Mouse (Mus musculus): ENCODE data around the gene Dhx16. TPM values are rescaled to one million over a fixed set of nuclear protein-coding genes. Genes with fewer than 3 reads are reported as not detected.

Gene Dhx16
- polyA plus RNA-seq, 1 experiment from 2014 or later: 42.4 TPM

- ATAC-seq (replicated peaks; ENCODE audit: low FRiP score): no peak
- no peaks in the 10 kb centered on the region for H3K9me3 ChIP-seq (replicated peaks)
- no peaks in the 10 kb centered on the region for H3K27me3 ChIP-seq
- no peak overlapping the region for H3K27ac ChIP-seq
- H3K4me2 ChIP-seq: no peak overlapping the region
- 67% methylated on average over 2 of the region's 2 CpGs for WGBS
- H3K36me3 ChIP-seq: no peaks in the 10 kb centered on the region
- H3K4me1 ChIP-seq: no peaks in the 10 kb centered on the region
- H3K4me3 ChIP-seq (replicated peaks): no peak overlapping the region
- H3K9ac ChIP-seq: no peak overlapping the region
Observed at GRCm38 (mm10) chr17:35939108-35939507, 59.5 kb downstream of the Dhx16 start.

DNA sequence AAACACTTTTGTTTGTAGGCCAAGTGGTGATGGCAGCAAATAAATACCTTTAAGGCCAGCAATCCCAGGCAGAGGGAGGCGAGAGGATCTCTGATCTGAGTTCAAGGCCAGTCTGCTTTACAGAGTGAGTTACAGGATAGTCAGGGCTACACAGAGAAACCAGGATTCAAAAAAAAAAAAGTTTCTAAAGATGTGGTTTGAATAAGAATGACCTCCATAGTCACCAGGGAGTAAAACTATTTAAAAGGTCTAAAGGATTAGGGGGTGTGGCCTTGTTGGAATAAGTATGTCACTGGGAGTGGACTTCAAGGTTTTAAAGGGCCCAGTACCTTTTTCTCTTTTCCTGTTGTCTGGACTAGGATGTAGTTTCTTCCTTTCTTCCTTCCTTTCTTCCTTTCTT lies 60.3 kb downstream of the Dhx16 start:
- Histone ChIP-seq H3K9me3 (replicated peaks) (no peaks in the 10 kb centered on the region), H3K9ac (no peak overlapping the region), H3K4me3 (replicated peaks) (no peak overlapping the region), H3K27me3 (no peaks in the 10 kb centered on the region), H3K36me3 (no peaks in the 10 kb centered on the region), H3K27ac (no peak overlapping the region), H3K4me2 (no peak overlapping the region), H3K4me1 (no peaks in the 10 kb centered on the region)
- no peak for ATAC-seq (replicated peaks; ENCODE audit: low FRiP score)
- WGBS: 59% methylated on average over 1 of the region's 1 CpGs

MicroRNAs encoded within 50 kb of the gene (microRNA counts, 519-probe panel; counts per million panel counts)
- 31.7 counts per million for microRNA mmu-miR-1894-3p
- 2,182 counts per million, percentile 23 among the panel's probes with 10 or more counts for microRNA mmu-miR-1894-5p

Small RNAs within 50 kb of the gene (microRNA-seq; reads per million reads assigned to microRNA genes)
- gene Gm28033 (not detected), gene Mir1894 (not detected)

Other genes with a start within 250 kb of the Dhx16 start
- 0.26 TPM in 2 replicates for gene Mucl3, start 236.1 kb upstream of the Dhx16 start, polyA plus RNA-seq (2015; fragmentation: Nextera tagmentation; extraction: Ambion mirVana)
- 15.9 and 18.8 TPM in 2 replicates for gene Vars2, start 212.2 kb upstream of the Dhx16 start, polyA plus RNA-seq (2015; fragmentation: Nextera tagmentation; extraction: Ambion mirVana)
- gene Gtf2h4, start 206.1 kb upstream of the Dhx16 start, polyA plus RNA-seq (2015; fragmentation: Nextera tagmentation; extraction: Ambion mirVana): 48.5 and 49.9 TPM in 2 replicates
- 83.0 and 86.1 TPM in 2 replicates for gene Ddr1, start 175.2 kb upstream of the Dhx16 start, polyA plus RNA-seq (2015; fragmentation: Nextera tagmentation; extraction: Ambion mirVana)
- gene Ier3, start 58.1 kb upstream of the Dhx16 start, polyA plus RNA-seq (2015; fragmentation: Nextera tagmentation; extraction: Ambion mirVana): 25.3 and 25.4 TPM in 2 replicates
- gene Flot1, start 56.6 kb upstream of the Dhx16 start, polyA plus RNA-seq (2015; fragmentation: Nextera tagmentation; extraction: Ambion mirVana): 42.3 and 44.6 TPM in 2 replicates
- gene Tubb5, start 41.5 kb upstream of the Dhx16 start, polyA plus RNA-seq (2015; fragmentation: Nextera tagmentation; extraction: Ambion mirVana): 951 and 997 TPM in 2 replicates
- 16.5 TPM in 2 replicates for gene Mdc1, start 38.3 kb upstream of the Dhx16 start, polyA plus RNA-seq (2015; fragmentation: Nextera tagmentation; extraction: Ambion mirVana)
- 58.0 and 65.7 TPM in 2 replicates for gene Nrm, start 18.5 kb upstream of the Dhx16 start, polyA plus RNA-seq (2015; fragmentation: Nextera tagmentation; extraction: Ambion mirVana)
- gene Ppp1r18, start 14.2 kb upstream of the Dhx16 start, polyA plus RNA-seq (2015; fragmentation: Nextera tagmentation; extraction: Ambion mirVana): 20.8 and 23.2 TPM in 2 replicates
- gene 2310061I04Rik, start 17.6 kb downstream of the Dhx16 start, polyA plus RNA-seq (2015; fragmentation: Nextera tagmentation; extraction: Ambion mirVana): 31.2 and 34.7 TPM in 2 replicates
- gene Atat1, start 30.3 kb downstream of the Dhx16 start, polyA plus RNA-seq (2015; fragmentation: Nextera tagmentation; extraction: Ambion mirVana): 86.5 and 91.6 TPM in 2 replicates
- 88.9 and 89.4 TPM in 2 replicates for gene Mrps18b, start 36.6 kb downstream of the Dhx16 start, polyA plus RNA-seq (2015; fragmentation: Nextera tagmentation; extraction: Ambion mirVana)
- gene Ppp1r10, start 36.6 kb downstream of the Dhx16 start, polyA plus RNA-seq (2015; fragmentation: Nextera tagmentation; extraction: Ambion mirVana): 47.5 and 47.6 TPM in 2 replicates
- gene Abcf1, start 89.9 kb downstream of the Dhx16 start, polyA plus RNA-seq (2015; fragmentation: Nextera tagmentation; extraction: Ambion mirVana): 98.1 and 103 TPM in 2 replicates
- 51.5 and 52.4 TPM in 2 replicates for gene Gnl1, start 100.0 kb downstream of the Dhx16 start, polyA plus RNA-seq (2015; fragmentation: Nextera tagmentation; extraction: Ambion mirVana)
- gene Prr3, start 100.4 kb downstream of the Dhx16 start, polyA plus RNA-seq (2015; fragmentation: Nextera tagmentation; extraction: Ambion mirVana): 41.5 and 42.5 TPM in 2 replicates
- gene H2-T24, start 140.7 kb downstream of the Dhx16 start, polyA plus RNA-seq (2015; fragmentation: Nextera tagmentation; extraction: Ambion mirVana): 2.9 and 3.5 TPM in 2 replicates
- gene H2-T23, start 153.0 kb downstream of the Dhx16 start, polyA plus RNA-seq (2015; fragmentation: Nextera tagmentation; extraction: Ambion mirVana): 4.3 and 4.5 TPM in 2 replicates
- 13.8 and 14.1 TPM in 2 replicates for gene H2-T22, start 162.9 kb downstream of the Dhx16 start, polyA plus RNA-seq (2015; fragmentation: Nextera tagmentation; extraction: Ambion mirVana)
- gene Gm6034, start 163.1 kb downstream of the Dhx16 start, polyA plus RNA-seq (2015; fragmentation: Nextera tagmentation; extraction: Ambion mirVana): not detected in 2 replicates
- not detected in 2 replicates for gene Gm11127, start 178.6 kb downstream of the Dhx16 start, polyA plus RNA-seq (2015; fragmentation: Nextera tagmentation; extraction: Ambion mirVana)
- not detected in 2 replicates for gene Gm19684, start 241.9 kb downstream of the Dhx16 start, polyA plus RNA-seq (2015; fragmentation: Nextera tagmentation; extraction: Ambion mirVana)
- gene Gm7030, start 249.6 kb downstream of the Dhx16 start, polyA plus RNA-seq (2015; fragmentation: Nextera tagmentation; extraction: Ambion mirVana): not detected in 2 replicates